Mouse (Mus musculus) macrophage (primary cell): ENCODE measurements at regions not wholly inside any gene's neighbourhood (a gene's known extent, or its start where the extent isn't known, plus 50 kb on each side); places are given as distances from the start of the nearest gene placed in this dataset.

ENCODE experiments used
- H3K27ac ChIP-seq: fragments of 350-480 bp; formaldehyde crosslinking; 2 replicates; pipeline ENCODE4 v1.9.0; 2021
- H3K36me3 ChIP-seq: fragments of 350-480 bp; formaldehyde crosslinking; 2 replicates; pipeline ENCODE4 v1.9.0; 2021; ENCODE audit errors: inconsistent target
- H3K4me3 ChIP-seq: fragments of 350-480 bp; formaldehyde crosslinking; 2 replicates; pipeline ENCODE4 v1.9.0; 2021; ENCODE audit errors: inconsistent target
- H3K79me2 ChIP-seq: fragments of 350-480 bp; formaldehyde crosslinking; 2 replicates; pipeline ENCODE4 v1.9.0; 2021; ENCODE audit errors: inconsistent target
- WGBS: methylation state at CpG from one replicate; pipeline ENCODE4 v1.1.7; 2026; ENCODE audit warnings: inconsistent platforms; ENCODE audit not compliant: missing documents; 5-methylcytosine and 5-hydroxymethylcytosine counted together

DNA sequence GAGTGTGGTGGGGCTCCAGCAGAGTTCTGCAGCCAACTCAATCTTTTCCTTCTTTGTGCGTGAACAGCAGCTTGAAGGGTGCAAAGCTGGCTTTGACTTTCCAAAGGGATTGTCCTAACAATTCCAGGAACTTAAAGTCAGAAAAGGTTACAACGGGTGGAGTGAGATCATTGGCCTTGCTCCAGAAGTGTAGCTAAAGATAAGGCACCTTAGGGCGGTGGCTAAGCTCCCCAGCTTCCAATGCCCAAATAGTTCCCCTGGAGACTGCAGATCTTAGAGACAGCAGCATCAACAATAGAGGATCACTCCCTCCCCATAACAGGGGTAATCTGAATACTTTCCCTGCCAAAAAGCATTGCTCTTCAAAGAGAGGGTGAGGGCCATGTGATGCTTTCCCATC is 62.3 kb upstream of the Cd93 start:
- Histone ChIP-seq H3K4me3 (no peak overlapping the region), H3K27ac (no peak overlapping the region), H3K36me3 (no peaks in the 10 kb centered on the region), H3K79me2 (no peaks in the 10 kb centered on the region)
- 85% methylated on average over 3 of the region's 3 CpGs for WGBS

DNA sequence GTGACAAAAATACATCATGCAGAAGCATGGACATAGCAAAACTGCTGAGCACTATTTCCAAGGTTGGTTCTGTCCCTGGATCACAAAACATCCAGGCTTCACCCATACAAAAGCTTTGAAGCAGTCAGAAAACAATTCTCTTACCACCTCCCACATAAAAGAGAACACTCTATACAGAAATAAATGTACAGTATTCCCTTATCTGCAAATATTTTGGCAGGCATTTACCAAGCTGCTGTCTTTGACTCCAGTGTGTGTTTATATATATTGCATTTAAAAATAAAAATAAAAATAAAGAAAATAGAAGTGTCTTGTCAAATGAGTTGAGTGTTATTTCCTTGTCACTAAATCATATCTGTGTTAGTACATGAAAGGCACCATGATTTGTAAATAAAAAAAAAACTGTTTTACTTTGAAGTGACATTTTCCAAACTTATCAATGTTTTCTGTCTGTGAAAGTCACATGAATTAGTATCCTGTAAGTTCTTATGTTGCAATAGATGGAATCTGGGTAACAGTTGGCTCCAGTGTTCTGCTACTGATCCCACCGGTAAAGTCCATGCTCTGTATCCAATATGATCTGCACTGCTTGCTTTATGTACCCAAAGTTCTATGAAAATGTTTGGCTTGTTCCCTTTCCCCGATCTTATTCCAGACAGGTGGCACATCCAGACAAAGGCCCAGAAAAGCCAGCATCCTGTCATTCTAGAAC is 59.9 kb upstream of the Cd93 start:
- H3K79me2 ChIP-seq = no peaks in the 10 kb centered on the region
- WGBS = 94% methylated on average over 2 of the region's 2 CpGs
- no peak overlapping the region for H3K4me3 ChIP-seq
- no peak overlapping the region for H3K27ac ChIP-seq
- H3K36me3 ChIP-seq = no peaks in the 10 kb centered on the region

DNA sequence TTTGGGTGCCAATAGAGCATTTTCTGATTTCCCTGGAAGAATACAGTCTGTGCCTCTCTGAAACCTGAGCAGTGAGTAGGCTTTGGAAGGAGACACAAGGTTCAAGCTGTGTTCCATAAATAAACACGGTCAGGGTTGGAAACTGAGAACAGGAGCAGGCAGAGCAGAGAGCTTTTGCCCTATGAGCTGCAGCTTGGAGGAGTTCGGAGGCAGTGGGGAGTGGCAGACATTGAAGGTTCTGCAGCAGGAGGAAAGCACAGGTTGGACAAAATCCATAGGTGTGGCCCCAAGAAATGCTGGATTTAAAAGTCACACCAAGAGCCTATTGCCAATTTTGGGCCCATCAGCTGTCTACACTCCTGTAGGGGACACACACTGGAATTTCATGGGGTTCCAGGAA is 59.0 kb upstream of the Cd93 start:
- H3K27ac ChIP-seq = no peak overlapping the region
- H3K4me3 ChIP-seq = no peak overlapping the region
- no peaks in the 10 kb centered on the region for H3K79me2 ChIP-seq
- no peaks in the 10 kb centered on the region for H3K36me3 ChIP-seq
- 87% methylated on average over 2 of the region's 2 CpGs for WGBS

DNA sequence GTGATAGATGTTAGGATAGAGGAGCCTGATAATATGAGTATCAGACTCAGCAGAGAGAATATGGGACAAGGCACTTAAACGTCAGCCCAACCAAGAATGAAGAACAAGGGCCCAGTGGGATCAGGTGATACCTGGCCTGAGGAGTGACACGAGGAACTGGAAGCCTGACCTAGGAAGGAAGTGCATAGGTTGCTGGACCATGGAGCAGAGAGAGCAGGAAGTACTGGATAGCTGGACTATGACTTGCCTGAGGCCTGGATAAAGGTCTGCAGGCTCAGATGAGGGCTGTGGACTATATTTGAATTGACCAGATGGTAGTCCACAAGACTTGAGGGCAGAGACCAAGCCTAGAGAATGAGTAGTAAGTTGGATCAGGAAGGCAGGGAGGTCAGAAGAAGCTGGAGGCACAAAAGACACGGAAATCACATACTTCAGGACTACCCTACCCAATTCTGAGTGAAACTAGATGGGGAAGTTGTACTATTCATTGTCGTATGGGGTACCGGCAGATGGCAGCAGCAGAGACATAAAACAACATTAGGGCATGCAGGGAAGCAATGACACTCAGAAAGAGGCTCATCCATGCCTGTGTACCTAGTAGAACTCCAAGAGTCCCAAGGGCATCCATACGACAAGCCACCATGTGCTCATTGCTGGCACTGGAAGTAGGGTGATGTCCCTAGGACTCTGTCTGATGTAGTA is 57.0 kb upstream of the Cd93 start:
- Histone ChIP-seq H3K27ac (no peak overlapping the region), H3K4me3 (no peak overlapping the region), H3K79me2 (no peaks in the 10 kb centered on the region), H3K36me3 (no peaks in the 10 kb centered on the region)
- WGBS = 57% methylated on average over 6 of the region's 6 CpGs

GRCm38 (mm10) chr2:148497452-148498302 is 54.3 kb upstream of the Cd93 start:
- H3K36me3 ChIP-seq = no peaks in the 10 kb centered on the region
- H3K79me2 ChIP-seq = no peaks in the 10 kb centered on the region
- H3K27ac ChIP-seq = peak overlapping the region; percentile 24; the same call in 1 of the 2 replicates
- 83% methylated on average over 12 of the region's 12 CpGs for WGBS
- H3K4me3 ChIP-seq = no peak overlapping the region

DNA sequence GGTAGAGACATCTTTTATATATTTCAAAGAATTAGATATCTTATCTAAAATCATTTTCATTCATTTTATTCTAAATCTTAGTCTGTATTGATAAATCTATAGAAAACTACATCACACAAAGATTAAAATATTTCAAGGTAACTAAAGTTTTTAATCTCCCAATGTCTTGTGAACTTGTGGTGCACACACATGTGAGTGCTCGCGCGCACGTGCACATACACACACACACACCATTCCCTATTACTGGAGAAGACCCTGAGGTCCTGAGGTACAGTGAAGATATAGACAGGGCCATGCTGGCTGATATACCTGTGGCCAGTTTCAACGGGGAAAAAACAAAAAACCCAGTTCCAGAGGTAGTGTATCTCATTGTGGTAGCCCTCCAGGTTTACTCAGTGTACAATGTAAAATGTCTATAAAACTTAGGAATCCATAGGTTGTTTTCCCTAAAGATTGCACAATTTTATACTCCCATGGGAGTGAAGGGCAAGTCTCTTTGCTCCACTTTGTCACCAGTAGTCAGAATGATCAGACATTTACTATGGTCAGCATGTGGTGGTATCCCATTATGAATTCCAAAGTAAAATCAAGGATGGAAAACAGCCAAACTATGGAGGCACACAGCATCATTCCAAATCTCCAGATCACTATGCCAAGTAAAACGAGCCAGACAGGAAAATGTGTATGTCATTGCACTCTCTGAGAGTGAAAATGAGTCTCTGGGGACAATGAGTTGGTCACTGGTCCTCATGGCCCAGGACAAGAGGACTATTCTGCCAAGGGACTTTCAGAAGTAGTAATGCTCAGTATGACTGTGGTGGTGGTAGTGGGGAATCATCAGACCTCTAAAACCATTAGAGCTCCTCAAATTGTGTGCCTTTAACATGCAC is 53.0 kb upstream of the Cd93 start:
- no peak overlapping the region for H3K27ac ChIP-seq
- H3K79me2 ChIP-seq = no peaks in the 10 kb centered on the region
- 95% methylated on average over 6 of the region's 6 CpGs for WGBS
- no peak overlapping the region for H3K4me3 ChIP-seq
- H3K36me3 ChIP-seq = no peaks in the 10 kb centered on the region

DNA sequence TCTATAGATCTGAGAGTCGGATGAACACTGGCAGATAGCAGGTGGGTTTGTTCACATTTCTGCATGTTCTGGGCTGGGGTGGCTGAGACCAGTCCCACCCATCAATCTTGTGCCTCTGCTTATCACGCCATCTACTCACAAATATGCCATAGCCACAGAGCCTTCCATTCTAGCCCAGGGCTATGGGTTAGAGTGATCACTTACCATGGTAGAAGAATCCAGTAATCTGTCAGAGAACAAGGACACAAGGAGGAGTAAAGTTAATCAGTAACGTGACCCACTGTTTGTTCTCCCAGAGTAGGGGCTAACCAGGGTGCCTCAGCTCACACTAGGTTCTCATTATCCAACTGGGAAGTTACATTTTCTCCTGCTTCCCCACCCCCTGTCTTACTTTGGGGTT is 52.1 kb upstream of the Cd93 start:
- Histone ChIP-seq H3K27ac (no peak overlapping the region), H3K4me3 (no peak overlapping the region), H3K79me2 (no peaks in the 10 kb centered on the region), H3K36me3 (no peaks in the 10 kb centered on the region)
- 100% methylated on average over 3 of the region's 3 CpGs for WGBS

DNA sequence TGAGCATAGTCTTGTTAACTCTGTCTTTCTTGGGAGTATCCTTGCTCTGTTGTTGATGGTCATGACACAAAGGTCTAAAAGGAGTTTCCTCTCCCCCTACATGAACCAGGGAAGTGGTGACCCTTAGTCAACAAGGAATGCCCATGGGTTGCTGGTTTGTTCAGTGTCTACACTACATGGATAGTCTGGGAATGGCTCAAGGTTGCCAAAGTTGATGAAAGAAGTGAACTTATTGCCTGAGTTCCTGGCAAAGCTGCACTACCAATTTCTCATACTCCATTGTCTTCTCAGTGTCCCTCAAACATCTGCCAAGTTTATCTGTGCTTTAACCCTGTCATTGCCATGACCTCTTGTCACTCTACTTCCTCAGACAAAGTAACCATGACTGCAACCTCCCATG is 49.9 kb upstream of the Cd93 start:
- Histone ChIP-seq H3K27ac (peak overlapping the region; percentile 99; the same call in 1 of the 2 replicates), H3K36me3 (no peaks in the 10 kb centered on the region), H3K4me3 (no peak overlapping the region), H3K79me2 (no peaks in the 10 kb centered on the region; the same call in 1 of the 2 replicates)
